Mouse (Mus musculus) adrenal gland, adult 10 weeks (tissue): Measurements from ENCODE around the gene Olfr1221. TPM values are rescaled to one million over a fixed set of nuclear protein-coding genes. Genes with fewer than 3 reads are reported as not detected.

Experiments used
- polyA plus RNA-seq: library from polyadenylated mRNA; stranded (reverse); fragments of 350-450 nt; fragmentation: Illumina TruSeq; extraction: RNeasy Lipid Tissue Mini Kit (QIAGEN cat#74804); gene quantifications from one replicate; pipeline ENCODE4 v1.2.3, GENCODE M21; 2014; ENCODE audit warnings: low read depth, low replicate concordance

The Olfr1221 gene
- polyA plus RNA-seq, result not detected

DNA sequence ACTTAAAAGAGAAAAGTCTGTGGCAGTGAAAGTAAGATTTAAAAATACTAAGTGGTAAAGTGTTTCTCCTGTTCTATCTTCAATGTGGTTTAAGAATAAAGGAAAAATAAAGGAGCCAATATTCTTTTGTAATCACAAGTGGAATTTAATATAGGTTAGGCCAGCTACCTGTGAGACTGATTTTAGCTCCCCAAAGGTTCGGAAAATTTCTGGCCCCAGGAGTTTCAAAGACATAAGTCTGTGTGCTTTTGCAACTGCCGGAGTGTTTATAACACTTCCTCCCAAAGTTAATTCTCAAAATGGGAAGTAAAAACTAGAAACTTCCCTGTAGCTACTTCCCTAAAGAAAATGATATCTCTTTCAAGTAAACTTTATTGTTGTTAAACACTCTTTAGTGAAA is at the start of gene Olfr1221:
Olfr1221 (minus strand) TSS at position 101 of the 400 bp plus-strand sequence.

DNA sequence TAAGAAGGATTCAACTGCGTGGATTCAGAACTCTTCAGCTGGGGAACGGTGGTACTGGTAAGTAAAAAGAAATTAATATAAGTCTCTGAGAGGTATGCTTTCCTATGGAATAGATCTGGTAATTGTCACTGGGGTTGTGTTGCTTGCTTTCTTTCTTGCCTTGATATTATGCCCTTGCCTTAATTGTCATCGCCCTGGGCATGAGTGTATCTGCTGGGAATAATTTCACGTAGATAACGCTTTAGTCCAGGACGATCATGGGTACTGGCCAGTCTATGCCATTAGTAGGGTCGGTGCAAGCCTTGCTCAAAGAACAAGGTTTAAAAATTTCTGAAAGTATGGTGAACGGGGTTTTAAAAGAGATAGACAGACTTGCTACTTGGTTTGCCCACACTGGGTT is 46.9 kb upstream of the Olfr1221 start, which contains the start of gene Olfr1224-ps1:
Olfr1224-ps1 (minus strand) TSS at position 101 of the 400 bp plus-strand sequence.

DNA sequence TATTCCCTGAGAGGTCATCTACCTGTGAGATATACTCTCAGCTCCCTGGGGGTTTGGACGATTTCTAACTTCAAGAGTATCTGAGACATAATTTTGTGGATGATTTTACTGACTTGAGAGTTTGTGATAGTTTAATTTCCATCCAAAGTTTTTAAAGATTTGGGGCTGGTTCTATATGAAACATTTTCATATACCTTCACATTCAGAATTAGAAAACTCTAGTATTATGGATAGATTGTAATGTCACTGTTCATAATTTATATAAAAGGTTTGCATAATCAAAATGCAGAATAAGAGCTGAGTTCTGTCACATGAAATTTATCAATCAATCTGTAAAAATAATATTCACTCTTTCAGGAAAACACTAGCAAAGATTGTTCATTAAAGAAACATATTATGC is 34.4 kb upstream of the Olfr1221 start, which contains the start of gene Olfr1223:
Olfr1223 (minus strand) TSS at position 101 of the 400 bp plus-strand sequence.

DNA sequence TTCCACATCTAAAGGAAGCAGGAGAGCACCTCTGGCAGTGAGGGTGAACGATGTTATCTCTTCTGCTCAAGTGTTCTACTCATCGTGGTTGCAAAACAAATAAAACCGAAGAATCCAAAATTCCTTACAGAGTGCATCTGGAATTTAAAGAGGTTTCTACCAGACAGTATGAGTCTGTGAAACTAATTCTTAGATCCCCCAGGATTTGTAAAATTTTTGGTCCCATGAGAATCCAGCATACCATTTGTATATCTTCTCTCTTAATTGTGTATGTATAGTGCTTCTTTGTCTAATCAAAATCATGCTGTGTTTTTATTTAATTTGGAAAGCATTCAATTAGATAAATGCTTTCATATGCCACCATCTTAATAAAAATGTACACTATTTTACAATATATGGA is 15.9 kb upstream of the Olfr1221 start, which contains the start of gene Olfr1222:
Olfr1222 (minus strand) TSS at position 101 of the 400 bp plus-strand sequence.

DNA sequence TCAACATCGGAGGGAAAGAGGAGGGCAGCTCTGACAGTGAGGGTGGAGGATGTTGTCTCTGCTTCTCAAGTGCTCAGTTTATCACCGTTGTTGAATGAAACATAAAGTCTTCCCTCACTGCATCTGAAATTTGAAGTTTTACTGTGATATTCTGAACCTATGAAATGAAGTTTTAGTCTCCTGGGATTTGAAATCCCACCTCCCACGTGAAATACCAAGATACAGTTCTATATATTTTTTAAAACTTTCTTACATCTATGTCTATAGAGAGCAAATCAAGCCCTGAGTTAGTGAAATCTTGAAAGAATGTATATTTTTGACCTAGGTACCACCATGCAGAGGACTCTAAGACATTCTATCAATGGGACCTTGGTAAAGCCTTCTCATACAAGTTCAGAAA is 10.3 kb downstream of the Olfr1221 start, which contains the start of gene Olfr1220:
Olfr1220 (minus strand) TSS at position 101 of the 400 bp plus-strand sequence.

DNA sequence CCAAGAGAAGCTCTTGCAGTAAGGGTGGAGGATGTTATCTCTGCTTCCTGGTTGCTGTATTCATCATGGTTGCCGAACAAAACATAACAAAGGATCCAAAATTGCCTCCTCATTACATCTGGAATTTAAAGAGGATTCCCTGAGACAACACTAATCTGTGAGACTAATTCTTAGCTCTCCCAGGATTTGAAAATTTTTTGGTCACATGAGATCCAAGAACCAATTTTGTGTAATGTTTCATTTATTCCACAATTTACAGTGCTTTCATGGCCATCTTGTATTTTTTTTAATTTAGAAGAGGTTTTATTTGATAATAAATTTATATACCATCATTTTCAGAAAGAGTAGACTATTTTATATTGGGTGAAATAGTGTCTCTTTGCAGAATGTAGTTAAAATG is 33.7 kb downstream of the Olfr1221 start, which contains the start of gene Olfr1219:
Olfr1219 (minus strand) TSS at position 101 of the 400 bp plus-strand sequence.

DNA sequence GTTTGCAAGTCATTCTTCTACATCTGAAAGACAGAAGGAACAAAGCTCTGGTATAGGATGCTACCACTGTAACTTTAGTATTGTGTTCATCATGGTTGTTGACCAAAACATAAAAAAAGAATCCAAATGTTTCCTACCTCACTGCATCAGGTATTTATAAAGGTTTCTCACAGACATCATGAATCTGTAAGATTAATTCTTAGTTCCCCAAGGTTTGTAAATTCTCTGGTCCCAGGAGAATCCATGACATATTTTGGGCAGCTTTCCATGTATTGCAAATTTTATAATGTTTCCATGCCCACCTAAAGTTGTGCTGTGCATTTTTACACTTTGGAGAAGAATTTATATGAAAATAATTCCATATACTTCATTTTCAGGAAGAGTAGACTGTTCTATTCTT is 56.0 kb downstream of the Olfr1221 start, which contains the start of gene Olfr1218:
Olfr1218 (minus strand) TSS at position 101 of the 400 bp plus-strand sequence.

Other genes starting within 250 kb of the Olfr1221 start
- gene Olfr1208, start 215.0 kb downstream of the Olfr1221 start, polyA plus RNA-seq, result not detected
- not detected for gene Olfr1209, start 202.1 kb downstream of the Olfr1221 start, polyA plus RNA-seq
- not detected for gene Olfr1211, start 179.2 kb downstream of the Olfr1221 start, polyA plus RNA-seq
- gene Olfr1212, start 163.3 kb downstream of the Olfr1221 start, polyA plus RNA-seq, result not detected
- not detected for gene Gm13762, start 137.0 kb downstream of the Olfr1221 start, polyA plus RNA-seq
- gene Olfr1214, start 124.6 kb downstream of the Olfr1221 start, polyA plus RNA-seq, result not detected
- not detected for gene Olfr1215, start 110.3 kb downstream of the Olfr1221 start, polyA plus RNA-seq
- gene Olfr1216, start 98.9 kb downstream of the Olfr1221 start, polyA plus RNA-seq, result not detected
- gene Olfr1217, start 85.2 kb downstream of the Olfr1221 start, polyA plus RNA-seq, result not detected
- gene Olfr1218, start 56.1 kb downstream of the Olfr1221 start, polyA plus RNA-seq, result not detected
- not detected for gene Olfr1219, start 33.8 kb downstream of the Olfr1221 start, polyA plus RNA-seq
- not detected for gene Olfr1220, start 10.4 kb downstream of the Olfr1221 start, polyA plus RNA-seq
- gene Olfr1222, start 15.8 kb upstream of the Olfr1221 start, polyA plus RNA-seq, result not detected
- gene Olfr1223, start 34.3 kb upstream of the Olfr1221 start, polyA plus RNA-seq, result not detected
- not detected for gene Olfr1224-ps1, start 46.8 kb upstream of the Olfr1221 start, polyA plus RNA-seq
- gene Olfr1225, start 57.4 kb upstream of the Olfr1221 start, polyA plus RNA-seq, result not detected
- not detected for gene Olfr1226, start 82.8 kb upstream of the Olfr1221 start, polyA plus RNA-seq
- not detected for gene Olfr1228, start 136.8 kb upstream of the Olfr1221 start, polyA plus RNA-seq
- gene Olfr1229, start 170.7 kb upstream of the Olfr1221 start, polyA plus RNA-seq, result not detected
- not detected for gene Olfr1230, start 180.0 kb upstream of the Olfr1221 start, polyA plus RNA-seq
- gene Olfr1231, start 189.8 kb upstream of the Olfr1221 start, polyA plus RNA-seq, result not detected
- not detected for gene Olfr1232, start 212.4 kb upstream of the Olfr1221 start, polyA plus RNA-seq
- not detected for gene Olfr1233, start 225.1 kb upstream of the Olfr1221 start, polyA plus RNA-seq
- not detected for gene Olfr1234, start 247.6 kb upstream of the Olfr1221 start, polyA plus RNA-seq